Mouse (Mus musculus): Measurements from ENCODE around the gene Fancc.

Fancc gene

GRCm38 (mm10) chr13:63516535-63516934 is 19.5 kb upstream of the Fancc start:
- intact Hi-C loops (cut with DNase I): no loop called here

GRCm38 (mm10) chr13:63515542-63515941 is 18.5 kb upstream of the Fancc start:
- intact Hi-C loops (cut with DNase I): no loop called here

- intact Hi-C loops (cut with DNase I): loop anchor here (5.0 kb wide), 1 partner anchor 83 kb away; no protein-coding TSS in a partner anchor
These were observed 17.9 kb upstream of the Fancc start for GRCm38 (mm10) chr13:63514931-63515360.

GRCm38 (mm10) chr13:63513374-63514098 is 16.5 kb upstream of the Fancc start:
- intact Hi-C loops (cut with DNase I): loop anchor here (5.0 kb wide), 1 partner anchor 81 kb away; no protein-coding TSS in a partner anchor

- intact Hi-C loops (cut with DNase I): loop anchor here (5.0 kb wide), 1 partner anchor 80 kb away; no protein-coding TSS in a partner anchor
These were observed 15.3 kb upstream of the Fancc start for GRCm38 (mm10) chr13:63512411-63512810.

GRCm38 (mm10) chr13:63507821-63508220 is 10.7 kb upstream of the Fancc start:
- intact Hi-C loops (cut with DNase I): no loop called here

- intact Hi-C loops (cut with DNase I): no loop called here
These were observed 10.0 kb upstream of the Fancc start for GRCm38 (mm10) chr13:63507001-63507556.

- intact Hi-C loops (cut with DNase I): no loop called here
These were observed 9.3 kb upstream of the Fancc start for GRCm38 (mm10) chr13:63506364-63506763.

- intact Hi-C loops (cut with DNase I): no loop called here
These were observed 5.3 kb upstream of the Fancc start for GRCm38 (mm10) chr13:63502391-63502790.

- intact Hi-C loops (cut with DNase I): no loop called here
These were observed 2.4 kb upstream of the Fancc start for GRCm38 (mm10) chr13:63499489-63499888.

- intact Hi-C loops (cut with DNase I): no loop called here
These were observed 9.4 kb downstream of the Fancc start for GRCm38 (mm10) chr13:63487707-63488042.

GRCm38 (mm10) chr13:63486791-63487706 is 10.0 kb downstream of the Fancc start:
- intact Hi-C loops (cut with DNase I): no loop called here

- intact Hi-C loops (cut with DNase I): no loop called here
These were observed 21.7 kb downstream of the Fancc start for GRCm38 (mm10) chr13:63475356-63475755.

GRCm38 (mm10) chr13:63452898-63453297 is 44.2 kb downstream of the Fancc start:
- intact Hi-C loops (cut with DNase I): no loop called here

GRCm38 (mm10) chr13:63451140-63451539 is 45.9 kb downstream of the Fancc start:
- intact Hi-C loops (cut with DNase I): no loop called here

GRCm38 (mm10) chr13:63445419-63445818 is 51.7 kb downstream of the Fancc start:
- intact Hi-C loops (cut with DNase I): no loop called here

- intact Hi-C loops (cut with DNase I): loop anchor here (5.0 kb wide), 2 partner anchors 80 to 130 kb away; no protein-coding TSS in a partner anchor
These were observed 64.3 kb downstream of the Fancc start for GRCm38 (mm10) chr13:63432759-63433158.

GRCm38 (mm10) chr13:63431857-63432191 is 65.3 kb downstream of the Fancc start:
- intact Hi-C loops (cut with DNase I): loop anchor here (5.0 kb wide), 2 partner anchors 80 to 130 kb away; no protein-coding TSS in a partner anchor

GRCm38 (mm10) chr13:63431030-63431856 is 65.8 kb downstream of the Fancc start:
- intact Hi-C loops (cut with DNase I): loop anchor here (5.0 kb wide), 2 partner anchors 81 to 131 kb away; no protein-coding TSS in a partner anchor

- intact Hi-C loops (cut with DNase I): loop anchor here (5.0 kb wide), 2 partner anchors 82 to 132 kb away; no protein-coding TSS in a partner anchor
These were observed 66.4 kb downstream of the Fancc start for GRCm38 (mm10) chr13:63430681-63431029.

- intact Hi-C loops (cut with DNase I): loop anchor here (5.0 kb wide), 2 partner anchors 82 to 132 kb away; no protein-coding TSS in a partner anchor
These were observed 66.9 kb downstream of the Fancc start for GRCm38 (mm10) chr13:63430206-63430605.
